Mouse (Mus musculus): ENCODE measurements around the gene Rpl38. TPM values are rescaled to one million over a fixed set of nuclear protein-coding genes. Genes with fewer than 3 reads are reported as not detected.
A peak's percentile ranks its signal among the peaks of the same experiment; 100 is the strongest.
"Not testable (repeated sequence)": the region's sequence is repeated elsewhere in the genome, so short reads cannot be mapped to it uniquely, and the experiment has no call there.

The Rpl38 gene
- total RNA-seq, 2 experiments from 2014 or later: 1,092 to 1,268 TPM

- DNase-seq (ENCODE audit: low spot score in 2 of 2): no peak
Measured at GRCm38 (mm10) chr11:114655350-114656008, 12.8 kb upstream of the Rpl38 start.

GRCm38 (mm10) chr11:114656994-114657644 lies 11.2 kb upstream of the Rpl38 start:
- no peak for DNase-seq (ENCODE audit: low spot score in 2 of 2)

- peak; percentile 66 to 77 for DNase-seq (ENCODE audit: low spot score in 2 of 2)
Measured at GRCm38 (mm10) chr11:114657737-114658136, 10.6 kb upstream of the Rpl38 start.

GRCm38 (mm10) chr11:114662161-114662560 lies 6.2 kb upstream of the Rpl38 start:
- DNase-seq (ENCODE audit: low spot score in 2 of 2): no peak

DNA sequence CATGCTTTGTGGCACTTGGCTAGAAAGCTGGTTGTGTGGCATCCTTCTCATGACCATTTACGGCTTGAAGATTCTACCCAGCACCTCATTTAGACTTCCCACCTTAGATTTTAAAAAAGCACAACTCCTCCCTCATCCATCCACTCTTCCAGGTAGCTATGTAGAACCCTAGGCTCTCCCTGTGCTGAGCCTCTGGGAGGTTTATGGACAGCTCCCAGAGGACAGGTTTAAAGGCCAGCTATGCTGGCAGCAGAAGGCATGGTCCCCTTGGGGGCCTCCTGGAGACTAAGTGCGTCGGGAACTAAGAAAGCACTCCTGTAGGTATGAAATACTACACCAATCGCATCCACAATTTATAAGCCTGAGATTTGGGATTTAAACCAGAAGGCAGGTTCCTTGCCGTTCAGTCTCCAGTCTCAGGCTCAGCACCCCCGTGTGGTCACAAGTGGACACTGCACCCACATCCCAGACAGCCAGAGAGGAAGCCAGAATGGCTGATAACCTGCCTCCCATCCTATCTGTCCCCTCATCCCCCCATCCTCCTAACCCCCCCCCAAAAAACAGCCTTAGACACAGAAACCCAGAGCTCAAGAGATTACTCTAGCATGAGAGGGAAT lies 5.5 kb upstream of the Rpl38 start:
- no peak for DNase-seq (ENCODE audit: low spot score in 2 of 2)

DNA sequence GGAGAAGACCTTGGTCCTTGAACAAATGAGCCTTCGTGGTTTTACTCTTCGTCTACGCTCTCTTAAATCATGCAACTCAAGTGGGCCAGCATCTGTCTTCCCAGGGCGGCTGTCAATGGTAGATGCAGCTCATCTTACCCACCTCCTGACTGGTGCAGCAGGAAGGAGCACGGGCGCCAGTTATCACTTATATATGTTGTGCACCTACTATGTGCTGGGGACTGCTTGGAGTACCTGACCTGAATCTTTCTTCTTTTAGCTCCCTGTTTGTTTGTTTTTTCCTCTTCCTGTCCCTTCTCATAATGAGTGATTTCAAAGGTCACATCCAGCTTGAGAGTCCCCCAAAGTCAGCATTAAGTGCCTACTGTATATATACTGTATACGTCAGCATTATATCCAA lies 4.2 kb upstream of the Rpl38 start:
- no peak for DNase-seq (ENCODE audit: low spot score in 2 of 2)

- DNase-seq (ENCODE audit: low spot score in 2 of 2): no peak
Measured at GRCm38 (mm10) chr11:114665463-114665862, 2.9 kb upstream of the Rpl38 start.

GRCm38 (mm10) chr11:114666786-114667185 lies 1.5 kb upstream of the Rpl38 start:
- no peak for DNase-seq (ENCODE audit: low spot score in 2 of 2)

- no peak for DNase-seq (ENCODE audit: low spot score in 2 of 2)
Measured at GRCm38 (mm10) chr11:114667236-114667931, 940 bp upstream of the Rpl38 start.

DNA sequence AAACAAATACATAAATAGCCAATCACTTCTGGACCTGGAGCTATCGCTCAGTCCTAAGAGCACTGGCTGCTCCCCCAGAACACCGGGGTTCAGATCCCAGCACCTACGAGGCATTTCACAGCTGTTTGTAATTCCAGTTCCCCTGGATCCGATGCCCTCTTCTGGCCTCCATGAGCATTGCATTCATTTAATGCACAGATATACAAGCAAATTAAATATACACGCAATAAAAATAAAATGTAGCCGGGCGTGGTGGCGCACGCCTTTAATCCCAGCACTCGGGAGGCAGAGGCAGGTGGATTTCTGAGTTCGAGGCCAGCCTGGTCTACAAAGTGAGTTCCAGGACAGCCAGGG lies 415 bp upstream of the Rpl38 start:
- not testable (repeated sequence) for DNase-seq (ENCODE audit: low spot score in 2 of 2)

GRCm38 (mm10) chr11:114668741-114669623 lies 658 bp downstream of the Rpl38 start:
- peak; percentile 64 to 66 for DNase-seq (ENCODE audit: low spot score in 2 of 2)

DNA sequence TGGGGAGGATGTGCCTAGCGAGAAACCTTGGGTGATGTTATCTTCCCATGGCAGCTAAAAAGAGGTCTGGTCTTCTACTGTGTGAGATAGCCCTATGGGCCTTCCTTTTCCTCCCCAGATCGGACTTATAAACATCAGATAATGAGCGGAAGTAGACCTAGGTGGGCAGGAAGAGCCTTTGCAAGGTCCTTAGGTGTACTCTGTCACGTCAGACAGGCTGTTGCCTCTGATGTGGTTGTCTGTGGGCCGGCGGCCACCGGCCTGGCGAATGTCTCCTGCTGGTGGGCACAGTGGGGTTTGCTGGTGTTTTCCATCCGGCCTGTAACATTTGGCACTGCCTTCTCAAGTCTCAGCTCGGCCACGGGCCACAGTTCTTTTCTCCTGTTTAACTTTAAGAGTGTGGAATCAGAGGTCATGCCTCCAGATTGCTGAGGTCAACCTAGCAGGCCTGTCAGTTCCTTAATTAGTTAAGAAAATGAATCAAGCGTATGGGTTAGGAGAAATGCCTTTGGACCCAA lies 1.4 kb downstream of the Rpl38 start:
- no peak for DNase-seq (ENCODE audit: low spot score in 2 of 2)

GRCm38 (mm10) chr11:114671147-114671546 lies 2.8 kb downstream of the Rpl38 start:
- no peak for DNase-seq (ENCODE audit: low spot score in 2 of 2)

- no peak for DNase-seq (ENCODE audit: low spot score in 2 of 2)
Measured at GRCm38 (mm10) chr11:114672794-114673718, 4.7 kb downstream of the Rpl38 start.

GRCm38 (mm10) chr11:114673719-114674050 lies 5.4 kb downstream of the Rpl38 start:
- no peak for DNase-seq (ENCODE audit: low spot score in 2 of 2)

DNA sequence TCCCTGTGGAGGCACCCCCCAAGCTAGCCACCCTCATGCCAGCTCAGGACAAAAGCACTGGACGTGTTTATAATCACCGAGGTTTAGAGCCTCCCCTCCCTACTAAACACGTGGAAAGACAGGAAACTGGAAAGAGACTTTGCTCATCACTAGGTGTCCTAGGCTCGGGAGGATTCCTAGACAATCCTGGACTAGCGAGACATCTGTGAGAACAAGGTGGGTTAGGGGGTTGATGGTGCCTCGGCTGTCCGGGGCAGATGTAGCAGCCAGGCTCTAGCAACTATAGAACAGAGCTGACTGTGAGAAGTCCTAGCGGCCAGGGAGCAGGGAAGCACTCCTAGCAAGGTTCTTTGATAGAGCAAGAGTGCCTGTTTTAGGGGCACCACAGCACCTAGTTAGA lies 5.9 kb downstream of the Rpl38 start:
- no peak for DNase-seq (ENCODE audit: low spot score in 2 of 2)

DNA sequence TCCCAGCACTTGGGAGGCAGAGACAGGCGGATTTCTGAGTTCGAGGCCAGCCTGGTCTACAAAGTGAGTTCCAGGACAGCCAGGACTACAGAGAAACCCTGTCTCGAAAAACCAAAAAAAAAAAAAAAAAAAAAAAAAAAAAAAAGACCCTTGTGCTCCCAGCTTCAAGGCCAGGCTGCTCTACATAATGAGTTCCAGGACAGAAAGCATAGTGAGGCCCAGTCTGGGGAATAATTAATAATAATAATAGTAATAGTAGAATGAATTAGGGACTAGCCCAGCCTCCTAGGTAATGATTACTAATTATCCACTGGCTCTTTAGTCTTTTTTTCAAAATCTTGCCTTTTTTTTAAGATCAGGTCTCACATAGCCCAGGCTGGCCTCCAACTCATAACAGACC lies 6.5 kb downstream of the Rpl38 start:
- not testable (repeated sequence) for DNase-seq (ENCODE audit: low spot score in 2 of 2)

DNA sequence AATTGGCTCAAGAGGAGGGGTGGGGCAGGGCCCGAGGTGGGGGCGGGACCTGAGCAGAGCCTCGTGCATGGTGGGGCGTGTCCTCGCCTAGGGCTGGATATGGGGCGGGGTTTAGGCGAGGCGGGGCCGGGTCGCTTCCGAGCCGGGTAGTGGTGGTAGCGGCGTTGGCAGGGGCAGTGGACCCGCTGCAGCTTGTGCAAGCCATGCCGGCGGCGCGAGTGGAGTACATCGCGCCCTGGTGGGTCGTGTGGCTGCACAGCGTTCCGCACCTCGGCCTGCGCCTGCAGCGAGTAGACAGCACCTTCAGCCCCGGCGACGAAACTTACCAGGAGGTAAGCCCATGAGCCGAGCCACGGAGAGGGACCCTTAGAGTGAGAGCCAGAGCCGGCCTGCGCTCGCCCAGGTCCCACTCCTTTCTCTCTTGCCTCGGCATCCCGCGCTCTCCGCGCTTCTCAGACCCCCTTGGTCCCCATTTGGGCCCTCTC lies 7.1 kb downstream of the Rpl38 start, which contains the start of gene Ttyh2:
Ttyh2 (plus strand) TSS at position 91 of the 485 bp plus-strand sequence.
- peak; percentile 85 to 86 for DNase-seq (ENCODE audit: low spot score in 2 of 2)

DNA sequence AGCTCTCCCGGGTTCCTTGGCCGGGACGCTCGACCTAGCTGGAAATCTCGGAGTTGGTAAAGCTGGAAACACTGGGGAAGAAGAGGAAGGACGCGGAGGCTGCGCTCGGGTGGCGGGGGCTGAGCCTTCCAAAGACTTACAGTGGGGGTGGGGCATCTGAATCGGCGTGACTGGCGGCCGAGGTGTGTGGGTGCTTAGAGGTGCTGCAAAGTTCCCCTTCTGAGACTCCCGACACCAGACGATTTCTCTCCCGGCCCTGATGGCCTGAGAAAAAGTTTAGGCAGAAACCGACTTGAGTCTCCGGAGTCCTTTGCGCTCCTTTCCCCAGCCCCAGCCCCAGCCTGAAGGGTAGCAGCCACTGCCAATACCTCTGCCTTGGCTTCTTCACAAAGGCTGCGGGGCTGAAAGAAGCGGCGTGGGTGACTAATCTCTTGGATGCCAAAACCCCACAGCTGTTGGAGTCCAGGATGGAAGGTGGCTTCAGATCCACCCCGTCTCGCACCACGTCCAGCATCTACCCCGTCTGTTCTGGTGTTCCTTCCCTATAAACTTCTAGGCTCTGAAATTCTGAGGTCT lies 7.6 kb downstream of the Rpl38 start:
- peak in 1 of 2 experiments; percentile 65 for DNase-seq (ENCODE audit: low spot score in 2 of 2)

Data from adrenal gland, adult 18-20 months (tissue).